Mouse (Mus musculus): ENCODE measurements around the gene Lrcol1. TPM values are rescaled to one million over a fixed set of nuclear protein-coding genes. Genes with fewer than 3 reads are reported as not detected.

Gene Lrcol1
- polyA plus RNA-seq, 1 experiment from 2014 or later, result not detected

DNA sequence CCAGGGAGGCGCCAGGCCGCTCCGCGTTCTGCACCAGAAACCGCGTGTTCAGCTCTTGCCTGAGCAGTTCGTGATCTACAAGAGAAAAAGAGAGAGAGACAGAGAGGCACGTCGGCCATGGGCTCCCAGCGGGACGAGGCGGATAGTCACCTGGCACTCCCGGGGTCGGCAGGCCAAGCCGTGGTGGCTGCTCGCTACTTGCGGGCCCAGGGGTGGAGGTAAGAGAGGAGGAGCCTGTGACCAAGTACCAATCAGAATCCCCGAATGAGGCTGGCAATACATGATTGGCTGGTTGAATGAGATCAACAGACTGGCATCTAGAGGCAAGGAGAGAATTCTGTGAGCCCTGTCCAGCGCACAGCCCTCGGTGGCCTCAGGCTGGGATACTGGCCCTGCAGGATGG is 33.7 kb downstream of the Lrcol1 start:
- Histone ChIP-seq H3K4me2 (replicated peaks; ENCODE audit: low read depth, low read length) (no peak overlapping the region), H3K27me3 (ENCODE audit: control insufficient read depth, insufficient read depth, low read length) (no peaks in the 10 kb centered on the region), H3K36me3 (ENCODE audit: control insufficient read depth, insufficient read depth, low read length) (peaks cover 7% of the 10 kb centered on the region; the same call in 1 of the 2 replicates), H3K4me3 (ENCODE audit: low read depth, low read length) (no peak overlapping the region), H3K4me1 (replicated peaks; ENCODE audit: control insufficient read depth, insufficient read depth, low read length) (peaks cover 3% of the 10 kb centered on the region; the same call in 1 of the 2 replicates), H3K27ac (ENCODE audit: low read depth, low read length) (no peak overlapping the region), H3K9me3 (ENCODE audit: control insufficient read depth, low read length) (no peaks in the 10 kb centered on the region), H3K9ac (ENCODE audit: low read depth, low read length) (no peak overlapping the region)
- ATAC-seq (ENCODE audit: low FRiP score) (peak; percentile 51), DNase-seq (ENCODE audit: low spot score) (peak; percentile 35)
- 25% methylated on average over 20 of the region's 20 CpGs for WGBS

DNA sequence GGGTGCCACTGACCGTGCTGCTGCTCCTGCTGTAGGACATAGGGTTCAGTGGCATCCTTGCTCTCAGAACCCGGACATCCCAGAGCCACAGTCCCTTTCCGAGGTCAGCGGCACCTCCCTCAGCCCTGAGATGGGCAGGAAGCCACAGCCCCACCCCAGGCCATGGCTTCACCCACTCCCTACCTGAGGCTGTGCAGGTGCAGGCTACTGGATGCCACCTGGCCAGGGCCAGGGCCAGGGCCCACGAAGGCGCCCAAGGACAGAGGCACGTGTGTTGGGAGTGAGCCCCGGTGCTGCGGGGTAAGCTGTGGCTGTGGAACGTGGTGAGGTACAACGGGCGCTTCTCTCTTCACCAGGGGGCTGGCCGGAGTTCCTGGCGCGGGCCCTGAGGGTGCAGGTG is 34.6 kb downstream of the Lrcol1 start:
- no peak for DNase-seq (ENCODE audit: low spot score)
- peaks cover 7% of the 10 kb centered on the region; the same call in 1 of the 2 replicates for H3K36me3 ChIP-seq (ENCODE audit: control insufficient read depth, insufficient read depth, low read length)

DNA sequence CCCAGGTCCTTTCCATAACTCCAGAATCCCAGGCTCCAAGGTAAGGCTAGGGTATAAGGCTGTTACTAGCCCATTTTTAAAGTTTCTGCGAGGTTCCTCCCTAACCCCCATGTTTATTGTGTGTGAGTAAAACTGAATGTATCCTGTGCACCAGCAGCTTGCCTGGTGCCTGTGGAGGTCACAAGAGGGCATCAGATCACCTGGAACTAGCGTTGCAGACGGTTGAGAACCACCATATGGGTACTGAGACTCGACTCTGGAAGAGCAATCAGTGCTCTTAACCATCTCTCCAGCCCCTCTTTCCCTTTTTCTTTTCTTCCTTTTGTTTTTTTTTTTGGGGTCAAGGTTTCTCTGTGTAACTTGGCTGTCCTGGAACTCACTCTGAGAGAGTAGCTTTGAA is 35.3 kb downstream of the Lrcol1 start:
- Histone ChIP-seq H3K27me3 (ENCODE audit: control insufficient read depth, insufficient read depth, low read length) (no peaks in the 10 kb centered on the region), H3K4me1 (replicated peaks; ENCODE audit: control insufficient read depth, insufficient read depth, low read length) (peaks cover 3% of the 10 kb centered on the region; the same call in 1 of the 2 replicates), H3K9me3 (ENCODE audit: control insufficient read depth, low read length) (no peaks in the 10 kb centered on the region), H3K9ac (ENCODE audit: low read depth, low read length) (no peak overlapping the region), H3K4me2 (replicated peaks; ENCODE audit: low read depth, low read length) (no peak overlapping the region), H3K36me3 (ENCODE audit: control insufficient read depth, insufficient read depth, low read length) (peaks cover 7% of the 10 kb centered on the region; the same call in 1 of the 2 replicates), H3K27ac (ENCODE audit: low read depth, low read length) (no peak overlapping the region), H3K4me3 (ENCODE audit: low read depth, low read length) (no peak overlapping the region)
- 88% methylated on average over 4 of the region's 4 CpGs for WGBS
- DNase-seq (ENCODE audit: low spot score) (no peak), ATAC-seq (ENCODE audit: low FRiP score) (no peak)

More for the DNA sequence above, 34.6 kb downstream of the Lrcol1 start:
- Histone ChIP-seq H3K27ac (ENCODE audit: low read depth, low read length) (no peak overlapping the region), H3K4me1 (replicated peaks; ENCODE audit: control insufficient read depth, insufficient read depth, low read length) (peaks cover 3% of the 10 kb centered on the region; the same call in 1 of the 2 replicates), H3K27me3 (ENCODE audit: control insufficient read depth, insufficient read depth, low read length) (no peaks in the 10 kb centered on the region), H3K9ac (ENCODE audit: low read depth, low read length) (no peak overlapping the region), H3K4me3 (ENCODE audit: low read depth, low read length) (no peak overlapping the region), H3K4me2 (replicated peaks; ENCODE audit: low read depth, low read length) (no peak overlapping the region), H3K9me3 (ENCODE audit: control insufficient read depth, low read length) (no peaks in the 10 kb centered on the region)
- 91% methylated on average over 15 of the region's 15 CpGs for WGBS
- no peak for ATAC-seq (ENCODE audit: low FRiP score)

DNA sequence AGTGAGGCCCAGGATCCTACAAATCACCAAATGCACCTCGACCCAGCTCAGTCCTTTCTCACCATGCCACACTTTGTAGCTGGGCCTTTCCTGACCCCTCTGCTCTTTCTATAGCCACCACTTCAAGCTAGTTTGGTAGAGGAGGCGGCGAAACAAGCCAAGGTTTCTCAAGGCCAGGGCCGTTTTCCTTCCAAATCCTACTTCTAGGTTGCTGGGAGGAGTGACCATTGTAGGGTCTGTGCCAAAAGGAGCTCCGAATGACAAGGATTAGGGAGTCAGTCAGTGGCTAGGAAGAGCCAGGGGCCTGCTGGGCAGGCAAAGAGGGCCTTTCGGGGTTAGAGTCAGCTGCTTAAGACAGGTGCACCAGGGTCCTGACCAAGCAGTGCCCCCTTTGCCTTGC is 40.0 kb downstream of the Lrcol1 start:
- Histone ChIP-seq H3K9me3 (ENCODE audit: control insufficient read depth, low read length) (no peaks in the 10 kb centered on the region), H3K4me2 (replicated peaks; ENCODE audit: low read depth, low read length) (peak overlapping the region; percentile 50; the same call in 1 of the 2 replicates), H3K9ac (ENCODE audit: low read depth, low read length) (no peak overlapping the region), H3K4me3 (ENCODE audit: low read depth, low read length) (no peak overlapping the region), H3K36me3 (ENCODE audit: control insufficient read depth, insufficient read depth, low read length) (no peaks in the 10 kb centered on the region), H3K27ac (ENCODE audit: low read depth, low read length) (no peak overlapping the region), H3K4me1 (replicated peaks; ENCODE audit: control insufficient read depth, insufficient read depth, low read length) (peaks cover 4% of the 10 kb centered on the region; the same call in 1 of the 2 replicates), H3K27me3 (ENCODE audit: control insufficient read depth, insufficient read depth, low read length) (peaks cover 5% of the 10 kb centered on the region; the same call in 1 of the 2 replicates)
- DNase-seq (ENCODE audit: low spot score), result no peak
- no peak for ATAC-seq (ENCODE audit: low FRiP score)
- WGBS, result 81% methylated on average over 6 of the region's 6 CpGs

DNA sequence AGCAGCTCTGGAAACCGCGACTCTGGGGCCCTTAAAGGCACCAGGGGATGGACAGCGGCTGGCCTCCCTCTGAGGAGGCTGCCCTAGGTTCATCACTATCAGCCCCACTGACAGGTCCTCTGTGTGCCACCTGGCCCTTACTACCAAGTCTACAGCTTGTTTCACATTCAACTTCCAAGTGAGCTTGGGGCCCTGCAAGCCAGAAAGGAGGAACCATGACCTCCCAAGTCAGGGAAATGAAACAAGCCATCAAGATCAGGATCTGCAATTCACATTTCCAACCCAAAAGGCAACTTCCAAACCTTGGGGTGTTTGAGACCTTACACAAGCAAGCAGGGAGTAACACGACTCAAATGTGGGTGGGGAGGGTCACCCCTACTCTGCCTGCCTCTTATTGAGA is 40.7 kb downstream of the Lrcol1 start:
- peak overlapping the region; percentile 58 for H3K4me3 ChIP-seq (ENCODE audit: low read depth, low read length)
- H3K27me3 ChIP-seq (ENCODE audit: control insufficient read depth, insufficient read depth, low read length), result peaks cover 5% of the 10 kb centered on the region; the same call in 1 of the 2 replicates
- no peak overlapping the region for H3K27ac ChIP-seq (ENCODE audit: low read depth, low read length)
- 59% methylated on average over 4 of the region's 4 CpGs for WGBS
- H3K4me1 ChIP-seq (replicated peaks; ENCODE audit: control insufficient read depth, insufficient read depth, low read length), result peaks cover 4% of the 10 kb centered on the region; the same call in 1 of the 2 replicates
- DNase-seq (ENCODE audit: low spot score), result no peak
- H3K9me3 ChIP-seq (ENCODE audit: control insufficient read depth, low read length), result no peaks in the 10 kb centered on the region
- H3K36me3 ChIP-seq (ENCODE audit: control insufficient read depth, insufficient read depth, low read length), result no peaks in the 10 kb centered on the region
- no peak for ATAC-seq (ENCODE audit: low FRiP score)
- H3K9ac ChIP-seq (ENCODE audit: low read depth, low read length), result no peak overlapping the region
- H3K4me2 ChIP-seq (replicated peaks; ENCODE audit: low read depth, low read length), result peak overlapping the region; percentile 50

DNA sequence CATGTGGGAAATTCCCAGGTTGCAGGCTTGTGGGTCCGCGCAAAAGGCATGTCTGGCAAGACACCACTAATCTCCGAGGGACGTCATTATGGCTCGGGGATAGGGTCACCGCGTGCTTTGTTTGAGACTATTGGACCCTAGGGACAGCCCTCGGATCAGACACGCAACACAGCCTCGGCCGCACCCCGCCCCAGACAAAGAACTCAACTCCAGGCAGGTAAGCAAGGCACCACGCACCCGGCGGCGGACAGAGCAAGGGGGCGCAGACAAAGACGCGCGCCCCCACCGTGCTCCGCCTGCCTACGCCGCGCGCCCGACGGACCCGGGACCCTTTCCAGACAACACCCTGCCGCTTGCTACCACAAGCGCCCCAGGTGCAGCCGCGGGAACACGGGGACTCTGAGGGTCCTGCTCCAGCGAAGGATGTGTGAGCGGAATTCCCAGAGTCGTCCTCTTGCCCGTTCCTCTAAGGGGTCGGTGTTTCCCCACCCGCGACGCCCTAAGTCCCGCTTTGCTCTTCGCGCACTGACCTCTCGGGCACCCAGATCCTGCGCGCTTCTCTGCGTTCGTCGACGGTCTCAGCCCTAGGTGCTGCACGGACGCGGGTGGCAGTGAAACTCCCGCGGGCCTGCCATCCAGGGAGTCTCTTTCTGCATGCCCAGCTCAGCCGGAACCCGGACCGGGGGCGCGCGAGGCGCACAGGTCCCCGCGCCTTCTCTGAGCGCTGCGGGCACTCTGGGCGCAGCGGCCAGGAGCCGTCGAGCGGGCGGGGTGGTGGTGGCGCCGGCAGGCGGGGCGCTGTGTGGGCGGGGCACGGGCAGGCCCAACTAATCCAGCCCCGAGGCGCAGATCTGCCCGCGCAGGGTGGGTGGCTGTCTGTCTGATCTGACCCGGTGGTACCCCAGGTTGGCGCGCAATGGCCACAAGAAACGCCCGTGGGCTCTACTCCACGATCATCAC is 42.1 kb downstream of the Lrcol1 start:
- Histone ChIP-seq H3K36me3 (ENCODE audit: control insufficient read depth, insufficient read depth, low read length) (no peaks in the 10 kb centered on the region), H3K27me3 (ENCODE audit: control insufficient read depth, insufficient read depth, low read length) (peaks cover 5% of the 10 kb centered on the region; the same call in 1 of the 2 replicates), H3K9me3 (ENCODE audit: control insufficient read depth, low read length) (no peaks in the 10 kb centered on the region), H3K4me2 (replicated peaks; ENCODE audit: low read depth, low read length) (peak overlapping the region; percentile 50), H3K9ac (ENCODE audit: low read depth, low read length) (peak overlapping the region; percentile 66), H3K4me3 (ENCODE audit: low read depth, low read length) (peak overlapping the region; percentile 58), H3K27ac (ENCODE audit: low read depth, low read length) (peak overlapping the region; percentile 51), H3K4me1 (replicated peaks; ENCODE audit: control insufficient read depth, insufficient read depth, low read length) (peaks cover 4% of the 10 kb centered on the region; the same call in 1 of the 2 replicates)
- DNase-seq (ENCODE audit: low spot score), result peak; percentile 82
- WGBS, result 1% methylated on average over 81 of the region's 90 CpGs
- ATAC-seq (ENCODE audit: low FRiP score), result peak; percentile 88

DNA sequence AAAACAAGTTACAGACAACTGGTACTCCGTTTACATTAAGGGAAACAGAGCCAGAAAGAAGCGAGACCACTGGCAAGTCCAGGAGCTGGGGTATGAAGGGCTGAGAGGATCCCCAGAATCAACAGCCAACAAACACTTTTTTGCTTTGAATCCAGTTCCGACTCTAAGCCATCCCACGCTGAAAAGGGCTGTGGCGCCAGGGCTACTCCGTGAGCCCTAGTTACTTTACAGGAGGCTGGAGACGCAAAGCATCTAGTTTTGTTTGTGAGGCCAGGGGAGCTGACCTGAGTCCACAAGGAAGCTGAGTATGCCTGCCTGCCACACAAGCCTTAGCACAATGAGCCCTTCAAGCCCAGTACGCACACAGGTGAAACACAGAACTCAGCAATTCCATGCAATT is 42.8 kb downstream of the Lrcol1 start:
- H3K4me2 ChIP-seq (replicated peaks; ENCODE audit: low read depth, low read length), result peak overlapping the region; percentile 50
- ATAC-seq (ENCODE audit: low FRiP score), result no peak
- WGBS, result 19% methylated on average over 8 of the region's 8 CpGs
- H3K27ac ChIP-seq (ENCODE audit: low read depth, low read length), result no peak overlapping the region
- H3K4me1 ChIP-seq (replicated peaks; ENCODE audit: control insufficient read depth, insufficient read depth, low read length), result peaks cover 4% of the 10 kb centered on the region; the same call in 1 of the 2 replicates
- no peaks in the 10 kb centered on the region for H3K9me3 ChIP-seq (ENCODE audit: control insufficient read depth, low read length)
- H3K9ac ChIP-seq (ENCODE audit: low read depth, low read length), result peak overlapping the region; percentile 66
- H3K4me3 ChIP-seq (ENCODE audit: low read depth, low read length), result peak overlapping the region; percentile 58
- DNase-seq (ENCODE audit: low spot score), result no peak
- peaks cover 5% of the 10 kb centered on the region; the same call in 1 of the 2 replicates for H3K27me3 ChIP-seq (ENCODE audit: control insufficient read depth, insufficient read depth, low read length)
- no peaks in the 10 kb centered on the region for H3K36me3 ChIP-seq (ENCODE audit: control insufficient read depth, insufficient read depth, low read length)

DNA sequence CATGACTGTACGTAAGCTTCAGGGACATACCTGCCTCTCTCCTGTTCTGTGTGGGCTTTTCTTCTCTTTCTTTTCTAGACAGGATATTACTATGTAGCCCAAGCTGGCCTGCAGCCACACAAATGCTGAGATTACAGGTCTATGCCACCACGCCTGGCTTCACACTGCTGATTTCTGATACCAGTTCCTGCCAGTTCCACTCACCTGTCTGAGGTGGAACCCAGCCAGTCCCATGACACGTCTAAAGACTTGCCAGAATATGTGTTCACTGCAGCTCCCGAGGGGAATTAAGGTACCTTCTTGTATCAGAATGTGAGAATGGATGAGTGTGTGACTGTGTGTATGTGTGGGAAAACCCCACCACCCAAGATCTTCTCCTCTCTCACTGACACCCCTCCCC is 46.1 kb downstream of the Lrcol1 start:
- Histone ChIP-seq H3K9me3 (ENCODE audit: control insufficient read depth, low read length) (no peaks in the 10 kb centered on the region), H3K27ac (ENCODE audit: low read depth, low read length) (no peak overlapping the region), H3K4me2 (replicated peaks; ENCODE audit: low read depth, low read length) (no peak overlapping the region), H3K27me3 (ENCODE audit: control insufficient read depth, insufficient read depth, low read length) (peaks cover 5% of the 10 kb centered on the region; the same call in 1 of the 2 replicates), H3K9ac (ENCODE audit: low read depth, low read length) (no peak overlapping the region), H3K4me3 (ENCODE audit: low read depth, low read length) (no peak overlapping the region), H3K4me1 (replicated peaks; ENCODE audit: control insufficient read depth, insufficient read depth, low read length) (peaks cover 4% of the 10 kb centered on the region; the same call in 1 of the 2 replicates), H3K36me3 (ENCODE audit: control insufficient read depth, insufficient read depth, low read length) (no peaks in the 10 kb centered on the region)
- ATAC-seq (ENCODE audit: low FRiP score) (no peak), DNase-seq (ENCODE audit: low spot score) (no peak)
- 92% methylated on average over 4 of the region's 4 CpGs for WGBS
